Comparison of ENCODE assay signal across 8 mouse cellular contexts in genomic region chr2:164924100-164924857, GRCm38 (mm10). TPM values are rescaled to one million over a fixed set of nuclear protein-coding genes. Genes with fewer than 3 reads are reported as not detected.
DNase-seq lines count a peak whose midpoint lies in the region; ATAC-seq and TF ChIP-seq lines count a peak whose summit lies in the region.

No protein-coding gene starts in this region.

- intact Hi-C loops in heart, postnatal 14 days (cut with DNase I): loop anchor here (5.0 kb wide), 1 partner anchor 108 kb away; the partner anchor contains the start of gene Ncoa5

- peak; percentile 89 for DNase-seq in CD4-positive, CD25-positive, alpha-beta regulatory T cell, adult 2 months (ENCODE audit: low read depth, low spot score)
- DNase-seq in brain, embryonic 14.5 days (ENCODE audit: low read depth): peak; percentile 93
- DNase-seq in heart, postnatal 14 days: peak; percentile 89 to 94
- peak; percentile 91 to 92 for DNase-seq in kidney, postnatal 4 days
- peak; percentile 53 for DNase-seq in testis, postnatal 14 days (ENCODE audit: low spot score)

- peak; percentile 90 for TF ChIP-seq CTCF in brain, embryonic 14.5 days (IDR thresholded peaks at IDR 0.05; ENCODE audit: borderline replicate concordance, extremely low read depth, insufficient read depth, insufficient read length)
- peak; percentile 55 for TF ChIP-seq CTCF in olfactory bulb, adult 2 months (IDR thresholded peaks at IDR 0.05; ENCODE audit: insufficient read depth, low read depth, low read length)

- TF ChIP-seq POLR2A in brain, embryonic 14.5 days (IDR thresholded peaks at IDR 0.05; ENCODE audit: borderline replicate concordance, extremely low read depth, insufficient read depth, insufficient read length, poor library complexity, severe bottlenecking): no peak
- TF ChIP-seq POLR2A in olfactory bulb, adult 2 months (IDR thresholded peaks at IDR 0.05; ENCODE audit: insufficient read depth, low read depth, low read length): no peak

- no peaks in the 10 kb centered on the region for H3K9me3 ChIP-seq in forebrain, embryonic 13.5 days (replicated peaks)
- H3K9me3 ChIP-seq in liver, embryonic 16.5 days (replicated peaks; ENCODE audit: control insufficient read depth, low read length): no peaks in the 10 kb centered on the region

- H3K9ac ChIP-seq in forebrain, embryonic 13.5 days: no peak overlapping the region
- H3K9ac ChIP-seq in liver, embryonic 16.5 days (ENCODE audit: low read depth, low read length): no peak overlapping the region

- no peaks in the 10 kb centered on the region for H3K27me3 ChIP-seq in forebrain, embryonic 13.5 days
- H3K27me3 ChIP-seq in liver, embryonic 16.5 days (ENCODE audit: control insufficient read depth, insufficient read depth, low read depth, low read length): no peaks in the 10 kb centered on the region

- 0 out of 2 replicates have a peak overlapping the region, but pooled peaks have one; percentile 5 for H3K27ac ChIP-seq in forebrain, embryonic 13.5 days
- H3K27ac ChIP-seq in liver, embryonic 16.5 days (ENCODE audit: low read length): no peak overlapping the region
- no peak overlapping the region for H3K27ac ChIP-seq in olfactory bulb, adult 2 months (ENCODE audit: insufficient read depth, low read depth, low read length)

- no peak overlapping the region for H3K4me3 ChIP-seq in forebrain, embryonic 13.5 days
- no peak overlapping the region for H3K4me3 ChIP-seq in liver, embryonic 16.5 days (ENCODE audit: low read depth, low read length)
- H3K4me3 ChIP-seq in olfactory bulb, adult 2 months (ENCODE audit: insufficient read depth, low read depth, low read length): no peak overlapping the region

- H3K36me3 ChIP-seq in forebrain, embryonic 13.5 days (ENCODE audit: poor library complexity, severe bottlenecking): peaks cover 11% of the 10 kb centered on the region
- H3K36me3 ChIP-seq in liver, embryonic 16.5 days (ENCODE audit: control insufficient read depth, insufficient read depth): no peaks in the 10 kb centered on the region

- peaks cover 14% of the 10 kb centered on the region for H3K4me1 ChIP-seq in forebrain, embryonic 13.5 days
- H3K4me1 ChIP-seq in liver, embryonic 16.5 days (ENCODE audit: control insufficient read depth, low read depth, low read length): no peaks in the 10 kb centered on the region
- peaks cover 9% of the 10 kb centered on the region for H3K4me1 ChIP-seq in olfactory bulb, adult 2 months (ENCODE audit: control insufficient read depth, insufficient read depth, low read length)

- ATAC-seq in forebrain, embryonic 13.5 days: peak; percentile 70
- ATAC-seq in liver, embryonic 16.5 days (ENCODE audit: low read depth): peak; percentile 60; the same call in 1 of the 2 replicates

- WGBS in forebrain, embryonic 13.5 days: 27% methylated on average over 11 of the region's 11 CpGs
- WGBS in liver, embryonic 16.5 days (ENCODE audit: insufficient replicate concordance): 29% methylated on average over 11 of the region's 11 CpGs
- WGBS in olfactory bulb, adult 2 months: 27% methylated on average over 11 of the region's 11 CpGs

- H3K4me2 ChIP-seq in forebrain, embryonic 13.5 days: no peak overlapping the region
- no peak overlapping the region for H3K4me2 ChIP-seq in liver, embryonic 16.5 days (ENCODE audit: low read depth, low read length)

RNA-seq across cellular contexts. Expression of gene Zfp335, which starts 12.7 kb away (rescaled TPM):
- 43.2 and 47.0 TPM in 2 replicates for polyA plus RNA-seq in brain, embryonic 14.5 days (2012; rRNA removed)
- polyA plus RNA-seq in forebrain, embryonic 13.5 days (2015; fragmentation: Nextera tagmentation; extraction: Ambion mirVana): 12.2 and 15.1 TPM in 2 replicates
- 10 to 100 TPM; 10.7 to 10.8 TPM for total RNA-seq in heart, postnatal 14 days (2021)
- polyA plus RNA-seq in liver, embryonic 16.5 days (2015; fragmentation: Nextera tagmentation; extraction: Ambion mirVana): 5.9 and 6.8 TPM in 2 replicates
- not detected in 2 replicates for polyA plus RNA-seq in olfactory bulb, adult 2 months (2012; ENCODE audit: insufficient read depth, insufficient read length, low replicate concordance, missing spikeins)

RNA-seq across cellular contexts. Expression of gene Mmp9, which starts 16.3 kb away (rescaled TPM):
- polyA plus RNA-seq in brain, embryonic 14.5 days (2012; rRNA removed): 19.5 and 32.8 TPM in 2 replicates
- 8.6 and 10.6 TPM in 2 replicates for polyA plus RNA-seq in forebrain, embryonic 13.5 days (2015; fragmentation: Nextera tagmentation; extraction: Ambion mirVana)
- total RNA-seq in heart, postnatal 14 days (2021): under 1 TPM; 0.43 to 0.63 TPM
- 8.9 and 13.0 TPM in 2 replicates for polyA plus RNA-seq in liver, embryonic 16.5 days (2015; fragmentation: Nextera tagmentation; extraction: Ambion mirVana)
- not detected in 2 replicates for polyA plus RNA-seq in olfactory bulb, adult 2 months (2012; ENCODE audit: insufficient read depth, insufficient read length, low replicate concordance, missing spikeins)

RNA-seq across cellular contexts. Expression of gene Slc12a5, which starts 36.3 kb away (rescaled TPM):
- polyA plus RNA-seq in brain, embryonic 14.5 days (2012; rRNA removed): 80.5 and 110 TPM in 2 replicates
- polyA plus RNA-seq in forebrain, embryonic 13.5 days (2015; fragmentation: Nextera tagmentation; extraction: Ambion mirVana): 5.7 and 8.8 TPM in 2 replicates
- total RNA-seq in heart, postnatal 14 days (2021): under 1 TPM; 0.73 to 0.91 TPM
- polyA plus RNA-seq in liver, embryonic 16.5 days (2015; fragmentation: Nextera tagmentation; extraction: Ambion mirVana): 0.13 TPM in 2 replicates
- polyA plus RNA-seq in olfactory bulb, adult 2 months (2012; ENCODE audit: insufficient read depth, insufficient read length, low replicate concordance, missing spikeins): not detected in 2 replicates

RNA-seq across cellular contexts. Expression of gene Pcif1, which starts 45.2 kb away (rescaled TPM):
- 55.5 and 60.1 TPM in 2 replicates for polyA plus RNA-seq in brain, embryonic 14.5 days (2012; rRNA removed)
- 101 and 107 TPM in 2 replicates for polyA plus RNA-seq in forebrain, embryonic 13.5 days (2015; fragmentation: Nextera tagmentation; extraction: Ambion mirVana)
- total RNA-seq in heart, postnatal 14 days (2021): 10 to 100 TPM; 33.0 to 33.6 TPM
- 36.8 and 38.2 TPM in 2 replicates for polyA plus RNA-seq in liver, embryonic 16.5 days (2015; fragmentation: Nextera tagmentation; extraction: Ambion mirVana)
- not detected in 2 replicates for polyA plus RNA-seq in olfactory bulb, adult 2 months (2012; ENCODE audit: insufficient read depth, insufficient read length, low replicate concordance, missing spikeins)
